Mouse (Mus musculus) adrenal gland, postnatal 4 days (tissue): Measurements from ENCODE around the gene Ngfr. TPM values are rescaled to one million over a fixed set of nuclear protein-coding genes. Genes with fewer than 3 reads are reported as not detected.

Experiments used
- DNase-seq, 2 experiments: peaks; one replicate each; pipeline ENCODE4 v3.0.0; 2021 to 2022; ENCODE audit warnings: low spot score in 2 of 2, mixed read lengths in 2 of 2
- total RNA-seq, 2 experiments: library from RNA; stranded (reverse); gene quantifications; 2 replicates each; pipeline ENCODE4 v1.2.3; 2021

The Ngfr gene
- total RNA-seq, 2 experiments from 2014 or later, result 15.3 to 20.4 TPM

GRCm38 (mm10) chr11:95595438-95596149 lies 8.1 kb upstream of the Ngfr start:
- DNase-seq, result no peak

GRCm38 (mm10) chr11:95594686-95595212 lies 7.2 kb upstream of the Ngfr start:
- no peak for DNase-seq

- no peak for DNase-seq
Observed at GRCm38 (mm10) chr11:95593501-95593900, 6.0 kb upstream of the Ngfr start.

GRCm38 (mm10) chr11:95592691-95593090 lies 5.2 kb upstream of the Ngfr start:
- no peak for DNase-seq

- DNase-seq, result no peak
Observed at GRCm38 (mm10) chr11:95589195-95589594, 1.7 kb upstream of the Ngfr start.

GRCm38 (mm10) chr11:95586751-95587422 lies 648 bp downstream of the Ngfr start:
- no peak for DNase-seq

- peak; percentile 68 to 82 for DNase-seq
Observed at GRCm38 (mm10) chr11:95586184-95586583, 1.4 kb downstream of the Ngfr start.

GRCm38 (mm10) chr11:95585684-95586083 lies 1.9 kb downstream of the Ngfr start:
- no peak for DNase-seq

GRCm38 (mm10) chr11:95585281-95585680 lies 2.3 kb downstream of the Ngfr start:
- no peak for DNase-seq

GRCm38 (mm10) chr11:95584651-95585050 lies 2.9 kb downstream of the Ngfr start:
- DNase-seq, result no peak

GRCm38 (mm10) chr11:95583396-95583795 lies 4.1 kb downstream of the Ngfr start:
- no peak for DNase-seq

- DNase-seq, result no peak
Observed at GRCm38 (mm10) chr11:95582193-95582592, 5.3 kb downstream of the Ngfr start.

GRCm38 (mm10) chr11:95579455-95579854 lies 8.1 kb downstream of the Ngfr start:
- DNase-seq, result no peak

- DNase-seq, result no peak
Observed at GRCm38 (mm10) chr11:95577776-95578446, 9.6 kb downstream of the Ngfr start.

- no peak for DNase-seq
Observed at GRCm38 (mm10) chr11:95576299-95576698, 11.2 kb downstream of the Ngfr start.

GRCm38 (mm10) chr11:95575791-95576190 lies 11.7 kb downstream of the Ngfr start:
- DNase-seq, result no peak

- no peak for DNase-seq
Observed at GRCm38 (mm10) chr11:95574786-95575334, 12.7 kb downstream of the Ngfr start.

GRCm38 (mm10) chr11:95572227-95572626 lies 15.3 kb downstream of the Ngfr start:
- DNase-seq, result no peak

- DNase-seq, result no peak
Observed at GRCm38 (mm10) chr11:95571755-95572154, 15.8 kb downstream of the Ngfr start.

GRCm38 (mm10) chr11:95570827-95571619 lies 16.5 kb downstream of the Ngfr start:
- no peak for DNase-seq

GRCm38 (mm10) chr11:95569908-95570307 lies 17.6 kb downstream of the Ngfr start:
- no peak for DNase-seq
